Mouse (Mus musculus): ENCODE results near the gene Pik3c2g. TPM values are rescaled to one million over a fixed set of nuclear protein-coding genes. Genes with fewer than 3 reads are reported as not detected.

The Pik3c2g gene
- polyA plus RNA-seq, 1 experiment from 2014 or later: 0.21 TPM

DNA sequence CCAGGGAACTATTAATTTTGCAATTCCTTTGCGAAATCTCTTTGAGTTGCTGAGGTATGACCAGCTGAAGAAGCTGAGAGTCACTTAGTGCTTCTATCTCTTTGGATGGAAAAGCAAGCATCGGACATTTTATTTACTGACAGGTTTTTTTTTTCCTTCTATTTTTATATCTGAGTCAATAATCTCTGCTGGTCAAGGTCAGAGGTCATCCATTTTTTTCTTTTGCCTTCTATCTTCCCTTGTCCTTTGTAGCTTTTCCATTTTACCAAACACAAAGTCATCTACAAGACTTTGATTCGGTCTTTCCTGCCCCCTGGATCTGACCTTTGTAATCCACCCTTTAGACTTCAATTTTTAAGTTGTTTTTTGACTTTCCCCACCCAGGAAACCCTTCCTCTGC is 262.9 kb downstream of the Pik3c2g start:
- ATAC-seq (ENCODE audit: low FRiP score): no peak
- no peak overlapping the region for H3K9ac ChIP-seq
- DNase-seq (ENCODE audit: low spot score): no peak
- H3K27ac ChIP-seq: no peak overlapping the region
- 75% methylated on average over 3 of the region's 3 CpGs for WGBS
- no peaks in the 10 kb centered on the region for H3K36me3 ChIP-seq (replicated peaks; ENCODE audit: control insufficient read depth, insufficient read depth)
- no peaks in the 10 kb centered on the region for H3K9me3 ChIP-seq (ENCODE audit: control insufficient read depth, low read length)
- no peaks in the 10 kb centered on the region for H3K27me3 ChIP-seq (ENCODE audit: control insufficient read depth, insufficient read depth, low read length)
- no peaks in the 10 kb centered on the region for H3K4me1 ChIP-seq (replicated peaks; ENCODE audit: control insufficient read depth, insufficient read depth, low read length)
- H3K4me3 ChIP-seq (replicated peaks; ENCODE audit: low read length): no peak overlapping the region
- no peak overlapping the region for H3K4me2 ChIP-seq (replicated peaks)

DNA sequence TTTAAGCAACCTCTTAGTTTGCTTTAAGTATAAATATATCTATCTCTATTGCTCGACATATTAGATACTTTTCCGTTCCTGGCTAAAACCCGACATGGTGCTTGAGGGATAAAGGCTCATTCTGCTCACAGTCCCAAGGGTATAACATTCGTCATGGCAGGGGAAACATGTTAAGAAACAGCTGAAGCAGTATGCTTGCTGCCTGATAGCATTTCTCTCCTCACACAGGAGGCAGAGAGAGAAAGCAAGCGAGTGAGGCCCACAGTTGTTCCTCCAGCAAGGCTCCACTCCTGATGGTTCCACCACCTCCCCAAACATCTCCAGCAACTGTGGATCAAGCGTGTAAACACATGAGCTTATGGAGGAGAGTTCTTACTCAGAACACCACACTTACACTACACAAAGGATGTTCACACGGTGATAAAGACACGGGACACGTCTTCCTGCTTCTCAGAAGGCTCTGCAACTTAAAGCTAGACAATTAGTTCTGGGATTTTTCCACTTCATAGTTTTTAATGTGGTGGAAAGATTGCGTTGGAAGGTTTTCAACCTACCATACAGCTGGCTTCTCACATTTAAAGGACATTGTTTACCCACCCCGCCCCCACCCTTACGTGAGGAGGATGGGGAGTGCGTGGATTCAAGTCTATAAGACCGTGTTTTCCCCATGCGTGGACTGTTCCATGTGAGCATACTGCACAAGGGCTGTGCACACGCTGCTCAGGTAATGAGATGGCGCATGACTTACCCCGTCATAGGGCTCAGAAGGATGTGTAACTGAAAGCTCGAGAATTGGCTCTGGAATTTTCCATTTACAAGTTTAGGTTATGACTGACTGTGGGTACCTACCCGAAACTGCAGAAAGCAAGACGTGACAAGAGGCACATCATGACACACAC is 264.9 kb downstream of the Pik3c2g start:
- no peaks in the 10 kb centered on the region for H3K36me3 ChIP-seq (replicated peaks; ENCODE audit: control insufficient read depth, insufficient read depth)
- 86% methylated on average over 21 of the region's 21 CpGs for WGBS
- no peak overlapping the region for H3K9ac ChIP-seq
- DNase-seq (ENCODE audit: low spot score): no peak
- no peaks in the 10 kb centered on the region for H3K9me3 ChIP-seq (ENCODE audit: control insufficient read depth, low read length)
- no peak overlapping the region for H3K27ac ChIP-seq
- H3K4me1 ChIP-seq (replicated peaks; ENCODE audit: control insufficient read depth, insufficient read depth, low read length): no peaks in the 10 kb centered on the region
- H3K27me3 ChIP-seq (ENCODE audit: control insufficient read depth, insufficient read depth, low read length): no peaks in the 10 kb centered on the region
- ATAC-seq (ENCODE audit: low FRiP score): no peak
- H3K4me3 ChIP-seq (replicated peaks; ENCODE audit: low read length): no peak overlapping the region
- no peak overlapping the region for H3K4me2 ChIP-seq (replicated peaks)

DNA sequence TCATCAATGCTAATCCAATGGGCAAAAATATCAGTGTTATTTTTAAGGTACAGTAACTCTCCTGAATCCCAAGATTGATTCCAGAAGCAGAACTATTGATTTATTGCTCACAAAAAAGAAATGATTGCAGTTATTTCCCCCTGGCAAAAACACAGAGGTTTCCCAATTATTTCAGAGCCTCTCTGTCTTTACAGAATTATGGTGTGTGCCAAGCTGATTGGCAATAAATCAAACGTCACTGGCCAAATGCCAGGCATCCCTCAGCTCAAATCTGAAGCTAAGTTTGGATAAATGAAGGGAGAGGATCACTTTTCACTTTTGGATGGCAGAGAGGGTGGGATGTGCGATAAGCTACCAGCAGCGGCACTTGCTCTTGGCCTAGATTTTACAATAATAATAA is 265.8 kb downstream of the Pik3c2g start:
- no peaks in the 10 kb centered on the region for H3K9me3 ChIP-seq (ENCODE audit: control insufficient read depth, low read length)
- DNase-seq (ENCODE audit: low spot score) (no peak), ATAC-seq (ENCODE audit: low FRiP score) (no peak)
- H3K36me3 ChIP-seq (replicated peaks; ENCODE audit: control insufficient read depth, insufficient read depth): no peaks in the 10 kb centered on the region
- H3K4me3 ChIP-seq (replicated peaks; ENCODE audit: low read length): no peak overlapping the region
- no peak overlapping the region for H3K27ac ChIP-seq
- H3K27me3 ChIP-seq (ENCODE audit: control insufficient read depth, insufficient read depth, low read length): no peaks in the 10 kb centered on the region
- no peak overlapping the region for H3K4me2 ChIP-seq (replicated peaks)
- no peaks in the 10 kb centered on the region for H3K4me1 ChIP-seq (replicated peaks; ENCODE audit: control insufficient read depth, insufficient read depth, low read length)
- WGBS: 84% methylated on average over 3 of the region's 3 CpGs
- H3K9ac ChIP-seq: no peak overlapping the region

DNA sequence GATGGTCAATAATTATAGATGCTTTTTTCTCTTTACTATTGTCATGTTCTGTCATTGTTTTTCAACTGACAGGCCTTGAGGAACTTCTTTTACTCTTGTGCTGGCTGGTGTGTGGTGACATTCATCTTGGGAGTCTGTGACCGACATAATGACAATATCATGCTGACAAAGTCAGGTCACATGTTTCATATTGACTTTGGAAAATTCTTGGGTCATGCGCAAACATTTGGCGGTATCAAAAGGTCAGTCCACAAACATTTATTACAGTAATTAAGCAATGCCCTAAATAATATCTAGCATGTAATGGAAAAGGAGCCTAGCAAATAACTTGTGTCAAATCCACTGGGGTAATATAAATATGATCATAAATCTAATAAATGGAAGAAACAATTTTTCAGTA is 273.1 kb downstream of the Pik3c2g start:
- H3K4me1 ChIP-seq (replicated peaks; ENCODE audit: control insufficient read depth, insufficient read depth, low read length): no peaks in the 10 kb centered on the region
- H3K4me2 ChIP-seq (replicated peaks): no peak overlapping the region
- no peaks in the 10 kb centered on the region for H3K36me3 ChIP-seq (replicated peaks; ENCODE audit: control insufficient read depth, insufficient read depth)
- H3K9ac ChIP-seq: no peak overlapping the region
- no peak for ATAC-seq (ENCODE audit: low FRiP score)
- no peak overlapping the region for H3K27ac ChIP-seq
- H3K4me3 ChIP-seq (replicated peaks; ENCODE audit: low read length): no peak overlapping the region
- no peak for DNase-seq (ENCODE audit: low spot score)
- 91% methylated on average over 3 of the region's 3 CpGs for WGBS
- H3K9me3 ChIP-seq (ENCODE audit: control insufficient read depth, low read length): no peaks in the 10 kb centered on the region
- no peaks in the 10 kb centered on the region for H3K27me3 ChIP-seq (ENCODE audit: control insufficient read depth, insufficient read depth, low read length)

DNA sequence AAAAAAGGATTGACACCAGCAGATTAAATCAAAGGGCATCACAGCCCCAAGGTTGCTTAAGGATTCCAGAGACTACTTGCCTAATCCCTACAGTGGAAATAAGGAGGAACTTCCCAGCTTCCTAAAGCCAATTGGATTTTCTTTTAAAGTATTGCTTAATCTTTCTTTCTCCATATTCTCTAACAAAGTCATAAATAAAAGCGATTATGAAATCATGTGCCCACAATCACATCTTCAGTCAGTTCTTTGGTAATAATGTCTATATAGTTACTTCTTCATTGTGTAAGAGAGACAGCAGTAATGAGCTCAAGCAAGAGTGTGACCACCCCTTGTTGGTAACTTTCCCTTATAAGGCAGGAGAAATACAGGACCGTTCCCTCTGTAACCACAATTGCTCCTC is 274.5 kb downstream of the Pik3c2g start:
- Histone ChIP-seq H3K4me3 (replicated peaks; ENCODE audit: low read length) (no peak overlapping the region), H3K27ac (no peak overlapping the region), H3K4me1 (replicated peaks; ENCODE audit: control insufficient read depth, insufficient read depth, low read length) (no peaks in the 10 kb centered on the region), H3K9ac (no peak overlapping the region), H3K4me2 (replicated peaks) (no peak overlapping the region), H3K27me3 (ENCODE audit: control insufficient read depth, insufficient read depth, low read length) (no peaks in the 10 kb centered on the region), H3K36me3 (replicated peaks; ENCODE audit: control insufficient read depth, insufficient read depth) (no peaks in the 10 kb centered on the region), H3K9me3 (ENCODE audit: control insufficient read depth, low read length) (no peaks in the 10 kb centered on the region)
- DNase-seq (ENCODE audit: low spot score) (no peak), ATAC-seq (ENCODE audit: low FRiP score) (no peak)
- 85% methylated on average over 2 of the region's 2 CpGs for WGBS

DNA sequence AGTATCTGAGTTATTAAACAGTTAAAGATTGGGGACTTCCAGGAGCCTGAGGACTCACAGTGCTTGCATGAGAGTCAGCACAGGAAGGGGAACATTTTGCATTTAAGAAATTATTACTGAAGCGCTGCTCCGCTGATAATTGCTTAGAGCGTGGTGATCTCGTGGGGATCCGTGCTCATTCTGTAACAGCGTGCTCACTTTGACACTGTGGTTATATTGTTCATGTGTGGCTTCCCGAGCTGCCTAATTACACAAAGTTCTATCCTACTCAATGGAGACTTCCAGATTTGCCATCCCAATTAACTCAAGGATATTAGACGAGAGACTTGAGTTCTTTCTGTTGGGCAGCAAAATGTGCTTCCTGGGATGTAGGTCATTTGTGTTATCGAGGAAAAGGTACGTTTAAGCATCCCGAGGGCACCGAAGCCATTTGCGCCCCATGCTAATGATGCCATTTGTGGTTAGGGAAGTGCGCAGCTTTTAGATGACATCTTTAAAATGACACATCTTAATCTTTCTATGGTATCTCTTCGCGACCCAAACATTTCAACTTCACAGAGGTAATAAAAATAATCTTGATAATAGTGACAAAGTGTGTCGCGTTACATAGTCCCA is 278.1 kb downstream of the Pik3c2g start:
- Histone ChIP-seq H3K27me3 (ENCODE audit: control insufficient read depth, insufficient read depth, low read length) (no peaks in the 10 kb centered on the region), H3K36me3 (replicated peaks; ENCODE audit: control insufficient read depth, insufficient read depth) (no peaks in the 10 kb centered on the region), H3K4me3 (replicated peaks; ENCODE audit: low read length) (no peak overlapping the region), H3K4me1 (replicated peaks; ENCODE audit: control insufficient read depth, insufficient read depth, low read length) (no peaks in the 10 kb centered on the region), H3K9ac (no peak overlapping the region), H3K27ac (no peak overlapping the region), H3K4me2 (replicated peaks) (no peak overlapping the region), H3K9me3 (ENCODE audit: control insufficient read depth, low read length) (no peaks in the 10 kb centered on the region)
- 72% methylated on average over 18 of the region's 18 CpGs for WGBS
- peak; percentile 38 for DNase-seq (ENCODE audit: low spot score)
- peak; percentile 72 for ATAC-seq (ENCODE audit: low FRiP score)

DNA sequence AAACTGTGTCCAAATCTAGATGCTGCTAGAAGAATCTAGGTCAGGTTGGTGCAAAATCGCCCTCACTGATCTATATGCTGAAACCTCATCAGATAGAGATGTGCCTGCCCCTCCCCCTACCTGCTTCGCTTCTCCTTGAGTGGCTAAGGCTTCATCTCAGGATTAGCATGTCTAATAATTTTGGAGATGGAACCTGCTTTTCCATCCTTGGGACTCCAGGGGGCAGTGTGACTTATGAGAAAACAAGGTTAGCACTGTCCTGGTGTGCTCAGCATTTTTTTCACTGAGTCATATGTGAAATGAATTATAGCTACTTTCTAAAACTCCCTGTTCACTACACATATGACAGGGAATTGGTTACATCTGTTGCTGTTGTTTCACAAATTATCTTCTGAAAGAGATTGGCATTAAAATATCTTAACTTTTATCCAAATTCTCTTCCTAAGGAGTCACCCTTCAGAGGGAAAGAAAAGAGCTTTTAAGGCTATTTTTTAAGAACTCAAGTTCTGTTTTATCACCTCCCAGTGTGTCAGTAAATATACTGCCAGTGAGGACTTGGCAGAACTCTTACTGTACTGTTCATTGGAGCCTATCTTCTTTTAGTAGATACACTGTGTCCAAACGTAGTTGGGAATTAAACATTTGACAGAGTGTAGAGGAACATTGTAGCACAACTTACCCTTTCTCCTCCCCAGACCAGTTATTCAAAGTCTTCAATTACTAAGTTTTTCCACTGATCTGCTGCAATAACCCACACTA is 287.6 kb downstream of the Pik3c2g start:
- H3K4me3 ChIP-seq (replicated peaks; ENCODE audit: low read length): no peak overlapping the region
- 50% methylated on average over 3 of the region's 3 CpGs for WGBS
- DNase-seq (ENCODE audit: low spot score) (peak; percentile 48), ATAC-seq (ENCODE audit: low FRiP score) (no peak)
- 0 out of 2 replicates have a peak, but pooled peaks cover 4% of the 10 kb centered on the region for H3K4me1 ChIP-seq (replicated peaks; ENCODE audit: control insufficient read depth, insufficient read depth, low read length)
- H3K36me3 ChIP-seq (replicated peaks; ENCODE audit: control insufficient read depth, insufficient read depth): no peaks in the 10 kb centered on the region
- H3K4me2 ChIP-seq (replicated peaks): no peak overlapping the region
- no peaks in the 10 kb centered on the region for H3K27me3 ChIP-seq (ENCODE audit: control insufficient read depth, insufficient read depth, low read length)
- no peak overlapping the region for H3K9ac ChIP-seq
- H3K9me3 ChIP-seq (ENCODE audit: control insufficient read depth, low read length): no peaks in the 10 kb centered on the region
- H3K27ac ChIP-seq: no peak overlapping the region

DNA sequence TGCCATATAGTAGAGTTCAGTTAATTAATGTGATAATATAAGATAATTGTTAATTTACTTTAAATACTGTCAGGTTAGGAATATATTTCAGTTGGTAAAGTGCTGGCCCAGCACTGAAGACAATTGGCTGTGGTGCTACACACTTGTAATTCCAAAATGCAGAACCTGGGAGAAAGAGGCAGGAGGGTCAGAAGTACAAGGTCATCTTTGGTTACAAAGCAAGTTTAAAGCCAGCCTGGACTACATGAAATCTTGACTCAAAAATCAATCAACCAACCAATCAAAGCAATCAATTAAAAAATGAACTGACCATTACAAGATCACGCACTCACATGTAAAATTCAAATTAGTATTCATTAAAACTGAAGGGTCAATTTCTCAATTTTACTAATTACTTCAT is 289.7 kb downstream of the Pik3c2g start:
- no peak for ATAC-seq (ENCODE audit: low FRiP score)
- DNase-seq (ENCODE audit: low spot score): no peak
- 86% methylated on average over 1 of the region's 1 CpGs for whole genome bisulfite sequencing

More for the DNA sequence above, 289.7 kb downstream of the Pik3c2g start:
- Histone ChIP-seq H3K36me3 (replicated peaks; ENCODE audit: control insufficient read depth, insufficient read depth) (no peaks in the 10 kb centered on the region), H3K4me3 (replicated peaks; ENCODE audit: low read length) (no peak overlapping the region), H3K27me3 (ENCODE audit: control insufficient read depth, insufficient read depth, low read length) (no peaks in the 10 kb centered on the region), H3K9me3 (ENCODE audit: control insufficient read depth, low read length) (no peaks in the 10 kb centered on the region), H3K9ac (no peak overlapping the region), H3K4me2 (replicated peaks) (no peak overlapping the region), H3K27ac (no peak overlapping the region), H3K4me1 (replicated peaks; ENCODE audit: control insufficient read depth, insufficient read depth, low read length) (0 out of 2 replicates have a peak, but pooled peaks cover 4% of the 10 kb centered on the region)
